Mouse (Mus musculus) heart, postnatal 0 days (tissue): ENCODE measurements around the gene Myo18b.

Experiments used
- CTCF ChIP-seq: IDR thresholded peaks from 2 replicates; pipeline ENCODE4 v1.5.1; 2016; ENCODE audit warnings: antibody characterized with exemption, control low read depth, low read depth
- EP300 ChIP-seq: IDR thresholded peaks from 2 replicates; pipeline ENCODE4 v1.6.1; 2016; ENCODE audit warnings: antibody characterized with exemption, low read depth

DNA sequence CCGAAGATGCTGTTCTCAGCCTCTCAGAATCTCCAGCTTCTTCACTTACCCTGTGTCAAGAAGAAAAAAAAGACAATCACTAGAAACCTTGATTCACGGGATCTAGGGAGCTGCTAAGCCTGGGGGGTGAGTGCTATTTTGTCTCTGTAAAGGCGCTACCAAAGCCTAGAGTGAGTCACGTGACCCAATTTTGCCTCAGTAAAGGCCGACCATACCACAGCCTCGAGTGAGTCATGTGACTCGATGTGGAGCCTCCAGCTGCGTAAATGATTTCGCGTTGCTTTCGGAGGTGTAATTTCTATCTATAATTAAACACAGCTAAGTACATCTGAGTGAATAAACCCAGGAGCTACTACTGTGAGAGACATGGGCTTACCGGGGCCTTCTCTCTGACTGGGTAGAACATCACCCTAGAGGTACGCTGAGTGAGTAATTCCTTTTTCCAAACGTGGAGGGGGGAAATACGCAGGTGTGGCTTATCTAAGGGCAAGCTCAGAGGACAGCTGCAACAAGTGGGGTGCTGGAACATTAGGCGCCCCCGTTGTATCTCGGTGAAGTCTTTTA is 202.8 kb downstream of the Myo18b start:
- no peak for TF ChIP-seq CTCF
- no peak for TF ChIP-seq EP300
